Mouse (Mus musculus) liver, adult 2 months (tissue): ENCODE results near the gene Galnt14. TPM values are rescaled to one million over a fixed set of nuclear protein-coding genes. Genes with fewer than 3 reads are reported as not detected.

ENCODE experiments used
- DNase-seq: peaks from one replicate; pipeline ENCODE4 v3.0.0-alpha.2; 2011; ENCODE audit warnings: low read depth, low spot score; ENCODE audit errors: extremely low read depth
- H3K27ac ChIP-seq: fragments of 200-500 bp; replicated peaks from 2 replicates; pipeline ENCODE4 v1.5.1; 2012; ENCODE audit warnings: low read depth, mild to moderate bottlenecking, control low read depth, inconsistent platforms, low read length; ENCODE audit not compliant: insufficient read depth
- H3K27me3 ChIP-seq: fragments of 200-500 bp; 2 replicates; pipeline ENCODE4 v1.6.1; 2012; ENCODE audit warnings: mild to moderate bottlenecking, moderate library complexity, low read length, inconsistent platforms; ENCODE audit not compliant: control insufficient read depth, insufficient read depth
- H3K36me3 ChIP-seq: fragments of 200-500 bp; 2 replicates; pipeline ENCODE4 v1.6.1; 2012; ENCODE audit warnings: low read length, inconsistent platforms; ENCODE audit not compliant: control insufficient read depth, insufficient read depth
- H3K4me1 ChIP-seq: fragments of 200-500 bp; 2 replicates; pipeline ENCODE4 v1.6.1; 2011; ENCODE audit warnings: low read length; ENCODE audit not compliant: control insufficient read depth, insufficient read depth
- H3K4me3 ChIP-seq: fragments of 200-500 bp; 2 replicates; pipeline ENCODE4 v1.5.1; 2011; ENCODE audit warnings: low read depth, mild to moderate bottlenecking, control low read depth, low read length, moderate library complexity; ENCODE audit not compliant: insufficient read depth
- H3K79me2 ChIP-seq: fragments of 200-500 bp; 2 replicates; pipeline ENCODE4 v1.6.1; 2012; ENCODE audit warnings: inconsistent platforms, mild to moderate bottlenecking, low read length, moderate library complexity; ENCODE audit not compliant: control insufficient read depth, insufficient read depth
- H3K9ac ChIP-seq: fragments of 200-500 bp; 2 replicates; pipeline ENCODE4 v1.6.1; 2012; ENCODE audit warnings: low read depth, mild to moderate bottlenecking, control low read depth, inconsistent platforms, low read length
- CTCF ChIP-seq: fragments of 200-500 bp; IDR thresholded peaks from 2 replicates; pipeline ENCODE4 v1.5.1; 2011; ENCODE audit warnings: low read depth, low read length, control low read depth
- POLR2A ChIP-seq: fragments of 200-500 bp; IDR thresholded peaks from 2 replicates; pipeline ENCODE4 v1.6.1; 2011; ENCODE audit warnings: low read length, control low read depth; ENCODE audit not compliant: insufficient read depth; ENCODE audit errors: extremely low read depth
- WGBS: fragments of 180-500 bp; shearing (Covaris S2); methylation state at CpG from one replicate; pipeline ENCODE4 v1.1.7; 2018; 5-methylcytosine and 5-hydroxymethylcytosine counted together
- polyA plus RNA-seq: library from polyadenylated mRNA; depleted of rRNA; stranded (reverse); fragments of >200 nt; gene quantifications from 2 replicates; pipeline ENCODE4 v1.2.3, GENCODE M21; 2012; rRNA removed
- total RNA-seq: library from RNA; depleted of rRNA; stranded (reverse); fragments of >200 nt; gene quantifications from 2 replicates; pipeline ENCODE4 v1.2.3, GENCODE M21; 2014; rRNA removed

Galnt14 gene
- 0.18 and 0.27 TPM in 2 replicates for total RNA-seq
- 0.32 and 0.44 TPM in 2 replicates for polyA plus RNA-seq

DNA sequence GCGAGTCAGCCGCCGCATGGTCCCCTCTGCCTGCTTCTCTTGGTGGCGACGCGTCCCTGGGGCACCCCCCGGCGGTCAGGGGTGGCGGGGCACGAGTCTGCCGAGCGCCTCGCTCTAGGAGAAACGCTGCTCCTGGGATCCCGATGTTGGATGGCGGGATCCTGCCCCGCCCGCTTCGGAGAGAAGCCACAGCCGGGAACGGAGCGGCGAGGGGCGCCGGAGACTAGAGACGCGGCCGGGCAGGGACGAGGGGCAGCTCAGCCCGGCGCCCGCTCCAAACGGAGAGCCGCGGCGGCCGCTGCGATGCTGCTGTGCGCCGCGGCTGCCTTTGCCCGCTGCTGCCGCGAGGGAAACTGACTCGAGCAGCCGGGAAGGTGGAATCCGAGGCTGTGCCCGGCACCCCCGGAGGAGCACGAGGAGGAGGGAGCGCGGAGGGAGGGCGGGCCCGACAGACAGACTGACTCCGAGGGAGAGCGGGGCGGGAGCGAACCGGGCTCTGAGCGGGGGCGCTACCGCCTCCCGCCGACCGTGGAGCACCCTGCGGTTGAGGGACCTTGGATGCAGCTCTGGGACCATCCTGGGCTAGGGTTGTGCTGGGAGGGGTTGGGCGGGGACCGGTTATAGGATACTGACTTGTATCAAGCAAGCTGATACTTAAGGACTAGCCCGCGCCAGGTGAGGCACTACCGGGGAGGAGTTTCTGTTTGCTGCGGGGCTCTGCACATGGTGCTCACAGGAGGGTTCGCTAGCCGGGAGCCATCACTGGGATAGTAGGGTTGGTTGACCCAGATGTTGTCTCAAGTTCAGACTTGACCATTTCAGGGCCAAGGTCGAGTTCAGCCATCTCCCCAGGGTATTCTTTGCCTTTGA lies at the start of gene Galnt14:
Galnt14 (minus strand) TSS at position 412 of the 870 bp plus-strand sequence.
- no peak for DNase-seq
- H3K27me3 ChIP-seq, result peaks cover 12% of the 10 kb centered on the region
- TF ChIP-seq CTCF, result no peak
- no peak for TF ChIP-seq POLR2A
- no peak within 1 kb of the TSS for H3K27ac ChIP-seq
- H3K79me2 ChIP-seq, result no peaks in the 10 kb centered on the region
- no peaks in the 10 kb centered on the region for H3K36me3 ChIP-seq
- no peaks in the 10 kb centered on the region for H3K4me1 ChIP-seq
- H3K9ac ChIP-seq, result no peak within 1 kb of the TSS
- peak within 1 kb of the TSS; percentile 31; the same call in 1 of the 2 replicates for H3K4me3 ChIP-seq
- 2% methylated on average over 75 of the region's 75 CpGs for WGBS

GRCm38 (mm10) chr17:73743681-73744311 lies 33.5 kb upstream of the Galnt14 start:
- Histone ChIP-seq H3K36me3 (no peaks in the 10 kb centered on the region), H3K9ac (no peak overlapping the region), H3K27me3 (no peaks in the 10 kb centered on the region), H3K79me2 (no peaks in the 10 kb centered on the region), H3K4me1 (no peaks in the 10 kb centered on the region), H3K4me3 (no peak overlapping the region), H3K27ac (no peak overlapping the region)
- peak; percentile 58 for DNase-seq
- peak; percentile 87 for TF ChIP-seq CTCF
- no peak for TF ChIP-seq POLR2A
- 7% methylated on average over 6 of the region's 6 CpGs for WGBS

DNA sequence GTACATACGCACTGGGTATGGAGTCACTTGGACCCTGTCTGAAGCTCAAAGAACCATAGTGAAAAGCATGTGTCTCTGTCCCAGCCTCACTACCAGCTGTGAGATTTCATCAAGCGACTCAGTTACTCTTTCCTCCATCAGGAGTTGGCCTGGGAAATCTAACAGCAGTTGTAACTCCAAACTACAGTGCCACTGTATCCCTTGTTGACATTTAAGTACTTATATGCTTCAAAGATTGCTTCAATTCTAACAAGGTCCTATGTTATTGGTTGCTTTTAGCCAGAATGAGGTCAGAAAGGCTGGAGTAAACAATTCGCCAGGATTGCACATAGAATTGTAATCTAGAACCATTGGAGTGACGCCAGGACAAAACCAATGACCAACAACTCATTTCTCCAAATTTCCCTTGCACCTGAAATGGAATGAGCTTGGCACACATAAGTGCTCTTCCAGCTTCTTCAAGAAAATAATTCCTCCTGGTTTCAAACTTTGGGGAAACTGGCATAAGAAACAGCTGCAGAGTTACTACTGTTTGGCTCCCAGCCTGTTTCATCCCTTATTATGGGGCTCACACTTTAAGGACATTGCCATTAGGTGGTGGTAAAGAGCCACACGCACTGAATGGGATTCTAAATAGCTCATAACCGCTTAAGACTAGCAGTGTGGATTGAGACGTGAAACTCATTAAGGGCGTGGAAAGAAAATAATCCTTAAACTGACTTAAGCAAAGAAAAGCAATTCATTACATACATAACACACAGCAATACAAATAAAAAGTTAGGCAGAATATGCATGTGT lies 13.8 kb upstream of the Galnt14 start:
- H3K4me1 ChIP-seq, result no peaks in the 10 kb centered on the region
- TF ChIP-seq CTCF (peak; percentile 31), POLR2A (no peak)
- no peak overlapping the region for H3K27ac ChIP-seq
- H3K4me3 ChIP-seq, result no peak overlapping the region
- peaks cover 2% of the 10 kb centered on the region; the same call in 1 of the 2 replicates for H3K27me3 ChIP-seq
- WGBS, result 54% methylated on average over 8 of the region's 8 CpGs
- peak; percentile 9 for DNase-seq
- H3K79me2 ChIP-seq, result no peaks in the 10 kb centered on the region
- no peak overlapping the region for H3K9ac ChIP-seq
- no peaks in the 10 kb centered on the region for H3K36me3 ChIP-seq

- 89% methylated on average over 2 of the region's 2 CpGs for WGBS
- TF ChIP-seq CTCF, result no peak
- no peak for TF ChIP-seq POLR2A
- Histone ChIP-seq H3K27ac (no peak overlapping the region), H3K9ac (no peak overlapping the region), H3K36me3 (no peaks in the 10 kb centered on the region), H3K27me3 (no peaks in the 10 kb centered on the region), H3K4me1 (no peaks in the 10 kb centered on the region), H3K79me2 (no peaks in the 10 kb centered on the region), H3K4me3 (no peak overlapping the region)
- DNase-seq, result no peak
Observed at GRCm38 (mm10) chr17:73719021-73719748, 8.9 kb upstream of the Galnt14 start.

GRCm38 (mm10) chr17:73716684-73717083 lies 6.4 kb upstream of the Galnt14 start:
- WGBS, result 86% methylated on average over 3 of the region's 3 CpGs
- TF ChIP-seq POLR2A (no peak), CTCF (no peak)
- H3K9ac ChIP-seq, result no peak overlapping the region

More at GRCm38 (mm10) chr17:73716684-73717083, 6.4 kb upstream of the Galnt14 start:
- H3K36me3 ChIP-seq, result no peaks in the 10 kb centered on the region
- H3K27ac ChIP-seq, result no peak overlapping the region
- no peaks in the 10 kb centered on the region for H3K4me1 ChIP-seq
- H3K27me3 ChIP-seq, result no peaks in the 10 kb centered on the region
- H3K4me3 ChIP-seq, result no peak overlapping the region
- no peak for DNase-seq
- no peaks in the 10 kb centered on the region for H3K79me2 ChIP-seq
